Mouse (Mus musculus) erythroblast, embryonic 14.5 days (primary cell): Measurements from ENCODE around the gene Lhx4.

ENCODE experiments used
- GATA1 ChIP-seq: IDR thresholded peaks from 2 replicates; pipeline ENCODE4 v1.6.1; 2012; ENCODE audit warnings: low read length, inconsistent platforms, mixed read lengths
- TAL1 ChIP-seq: IDR thresholded peaks from 3 replicates; pipeline ENCODE4 v1.6.1; 2012; ENCODE audit warnings: low read length, inconsistent platforms, mixed read lengths

GRCm38 (mm10) chr1:155777641-155778625 lies 26.4 kb upstream of the Lhx4 start:
- TF ChIP-seq TAL1 (no peak), GATA1 (no peak)
